Mouse (Mus musculus): ENCODE results near the gene Bag6. TPM values are rescaled to one million over a fixed set of nuclear protein-coding genes. Genes with fewer than 3 reads are reported as not detected.

Gene Bag6
- polyA plus RNA-seq, 1 experiment = 184 TPM

- Histone ChIP-seq H3K27me3 (ENCODE audit: control insufficient read depth, insufficient read depth, low read length) (no peaks in the 10 kb centered on the region), H3K4me1 (ENCODE audit: control insufficient read depth, insufficient read depth, insufficient read length, low read length) (peaks cover 12% of the 10 kb centered on the region), H3K27ac (ENCODE audit: insufficient read depth, low read depth, low read length) (peak overlapping the region; percentile 46), H3K36me3 (ENCODE audit: control insufficient read depth, insufficient read depth, low read length) (no peaks in the 10 kb centered on the region), H3K4me3 (ENCODE audit: low read depth, low read length) (peak overlapping the region; percentile 77)
- TF ChIP-seq CTCF (IDR thresholded peaks at IDR 0.05; ENCODE audit: extremely low read depth, insufficient read length, insufficient replicate concordance, low read depth, low read length) = no peak
- no peak for TF ChIP-seq POLR2A (IDR thresholded peaks at IDR 0.05; ENCODE audit: low read depth, low read length)
- 39% methylated on average over 19 of the region's 19 CpGs for WGBS
Measured at GRCm38 (mm10) chr17:35194844-35195630, 60.1 kb downstream of the Bag6 start.

- 1% methylated on average over 66 of the region's 66 CpGs for WGBS
- TF ChIP-seq CTCF (IDR thresholded peaks at IDR 0.05; ENCODE audit: extremely low read depth, insufficient read length, insufficient replicate concordance, low read depth, low read length) (peak; percentile 83), POLR2A (IDR thresholded peaks at IDR 0.05; ENCODE audit: low read depth, low read length) (no peak)
- H3K4me3 ChIP-seq (ENCODE audit: low read depth, low read length) = peak overlapping the region; percentile 77
- H3K27me3 ChIP-seq (ENCODE audit: control insufficient read depth, insufficient read depth, low read length) = no peaks in the 10 kb centered on the region
- peaks cover 16% of the 10 kb centered on the region for H3K4me1 ChIP-seq (ENCODE audit: control insufficient read depth, insufficient read depth, insufficient read length, low read length)
- H3K27ac ChIP-seq (ENCODE audit: insufficient read depth, low read depth, low read length) = peak overlapping the region; percentile 25
- H3K36me3 ChIP-seq (ENCODE audit: control insufficient read depth, insufficient read depth, low read length) = no peaks in the 10 kb centered on the region
Measured at GRCm38 (mm10) chr17:35195631-35196320, 60.8 kb downstream of the Bag6 start.

GRCm38 (mm10) chr17:35196321-35196641 is 61.3 kb downstream of the Bag6 start:
- Histone ChIP-seq H3K4me3 (ENCODE audit: low read depth, low read length) (peak overlapping the region; percentile 77), H3K4me1 (ENCODE audit: control insufficient read depth, insufficient read depth, insufficient read length, low read length) (peaks cover 16% of the 10 kb centered on the region)
- WGBS = 4% methylated on average over 9 of the region's 9 CpGs

More at GRCm38 (mm10) chr17:35196321-35196641, 61.3 kb downstream of the Bag6 start:
- peak overlapping the region; percentile 25 for H3K27ac ChIP-seq (ENCODE audit: insufficient read depth, low read depth, low read length)
- no peaks in the 10 kb centered on the region for H3K36me3 ChIP-seq (ENCODE audit: control insufficient read depth, insufficient read depth, low read length)
- TF ChIP-seq CTCF (IDR thresholded peaks at IDR 0.05; ENCODE audit: extremely low read depth, insufficient read length, insufficient replicate concordance, low read depth, low read length) (no peak), POLR2A (IDR thresholded peaks at IDR 0.05; ENCODE audit: low read depth, low read length) (no peak)
- no peaks in the 10 kb centered on the region for H3K27me3 ChIP-seq (ENCODE audit: control insufficient read depth, insufficient read depth, low read length)

Other genes starting within 250 kb of the Bag6 start
- gene C2, start 236.9 kb upstream of the Bag6 start, polyA plus RNA-seq (2012; rRNA removed) = 4.3 and 10.6 TPM in 2 replicates
- gene Ehmt2, start 236.7 kb upstream of the Bag6 start, polyA plus RNA-seq (2012; rRNA removed) = 101 and 242 TPM in 2 replicates
- 64.8 and 101 TPM in 2 replicates for gene Slc44a4, start 220.7 kb upstream of the Bag6 start, polyA plus RNA-seq (2012; rRNA removed)
- gene Neu1, start 203.9 kb upstream of the Bag6 start, polyA plus RNA-seq (2012; rRNA removed) = 21.2 and 68.8 TPM in 2 replicates
- gene Hspa1b, start 175.9 kb upstream of the Bag6 start, polyA plus RNA-seq (2012; rRNA removed) = 17.1 and 19.8 TPM in 2 replicates
- not detected in 2 replicates for gene Gm20481, start 165.3 kb upstream of the Bag6 start, polyA plus RNA-seq (2012; rRNA removed)
- 8.9 and 9.3 TPM in 2 replicates for gene Hspa1a, start 163.0 kb upstream of the Bag6 start, polyA plus RNA-seq (2012; rRNA removed)
- gene Hspa1l, start 162.5 kb upstream of the Bag6 start, polyA plus RNA-seq (2012; rRNA removed) = 0.06 and 0.14 TPM in 2 replicates
- 51.7 and 82.1 TPM in 2 replicates for gene Lsm2, start 153.3 kb upstream of the Bag6 start, polyA plus RNA-seq (2012; rRNA removed)
- gene Vars, start 134.2 kb upstream of the Bag6 start, polyA plus RNA-seq (2012; rRNA removed) = 123 and 182 TPM in 2 replicates
- gene Vwa7, start 118.6 kb upstream of the Bag6 start, polyA plus RNA-seq (2012; rRNA removed) = 0.82 and 1.2 TPM in 2 replicates
- 0.87 and 1.0 TPM in 2 replicates for gene Sapcd1, start 107.2 kb upstream of the Bag6 start, polyA plus RNA-seq (2012; rRNA removed)
- 2.2 and 2.3 TPM in 2 replicates for gene Msh5, start 88.4 kb upstream of the Bag6 start, polyA plus RNA-seq (2012; rRNA removed)
- 134 and 219 TPM in 2 replicates for gene Clic1, start 85.2 kb upstream of the Bag6 start, polyA plus RNA-seq (2012; rRNA removed)
- 8.5 and 14.5 TPM in 2 replicates for gene Ddah2, start 76.1 kb upstream of the Bag6 start, polyA plus RNA-seq (2012; rRNA removed)
- 9.3 and 9.9 TPM in 2 replicates for gene Ly6g6c, start 69.8 kb upstream of the Bag6 start, polyA plus RNA-seq (2012; rRNA removed)
- gene Mpig6b, start 69.0 kb upstream of the Bag6 start, polyA plus RNA-seq (2012; rRNA removed) = 0.28 and 0.39 TPM in 2 replicates
- gene Ly6g6e, start 58.3 kb upstream of the Bag6 start, polyA plus RNA-seq (2012; rRNA removed) = 1.3 and 19.4 TPM in 2 replicates
- 7.2 and 10.7 TPM in 2 replicates for gene Ly6g6d, start 57.1 kb upstream of the Bag6 start, polyA plus RNA-seq (2012; rRNA removed)
- gene Ly6g6f, start 49.6 kb upstream of the Bag6 start, polyA plus RNA-seq (2012; rRNA removed) = 1.2 and 3.8 TPM in 2 replicates
- 114 and 183 TPM in 2 replicates for gene Abhd16a, start 45.9 kb upstream of the Bag6 start, polyA plus RNA-seq (2012; rRNA removed)
- gene Ly6g5c, start 26.9 kb upstream of the Bag6 start, polyA plus RNA-seq (2012; rRNA removed) = not detected in 2 replicates
- 0.76 and 1.4 TPM in 2 replicates for gene Ly6g5b, start 19.8 kb upstream of the Bag6 start, polyA plus RNA-seq (2012; rRNA removed)
- gene Gpank1, start 13.7 kb upstream of the Bag6 start, polyA plus RNA-seq (2012; rRNA removed) = 10.5 and 25.3 TPM in 2 replicates
- gene Csnk2b, start 13.1 kb upstream of the Bag6 start, polyA plus RNA-seq (2012; rRNA removed) = 226 and 448 TPM in 2 replicates
- 6.9 and 16.2 TPM in 2 replicates for gene D17H6S53E, start 8.8 kb upstream of the Bag6 start, polyA plus RNA-seq (2012; rRNA removed)
- 0.15 and 0.25 TPM in 2 replicates for gene Apom, start 3.1 kb upstream of the Bag6 start, polyA plus RNA-seq (2012; rRNA removed)
- 177 and 352 TPM in 2 replicates for gene Prrc2a, start 29.7 kb downstream of the Bag6 start, polyA plus RNA-seq (2012; rRNA removed)
- 0.36 and 1.6 TPM in 2 replicates for gene Aif1, start 40.9 kb downstream of the Bag6 start, polyA plus RNA-seq (2012; rRNA removed)
- gene Lst1, start 53.3 kb downstream of the Bag6 start, polyA plus RNA-seq (2012; rRNA removed) = 11.5 and 18.8 TPM in 2 replicates
- gene Ltb, start 59.3 kb downstream of the Bag6 start, polyA plus RNA-seq (2012; rRNA removed) = 26.2 and 32.9 TPM in 2 replicates
- 0.94 and 1.8 TPM in 2 replicates for gene Tnf, start 66.8 kb downstream of the Bag6 start, polyA plus RNA-seq (2012; rRNA removed)
- 0.47 and 0.66 TPM in 2 replicates for gene Lta, start 70.2 kb downstream of the Bag6 start, polyA plus RNA-seq (2012; rRNA removed)
- gene Gm16181, start 85.7 kb downstream of the Bag6 start, polyA plus RNA-seq (2012; rRNA removed) = 0.22 TPM in 1 of 2 replicates, not detected in the other
- gene Atp6v1g2, start 98.5 kb downstream of the Bag6 start, polyA plus RNA-seq (2012; rRNA removed) = 1.0 and 2.8 TPM in 2 replicates
- gene Nfkbil1, start 100.6 kb downstream of the Bag6 start, polyA plus RNA-seq (2012; rRNA removed) = 13.7 and 36.3 TPM in 2 replicates
- 95.6 and 194 TPM in 2 replicates for gene Ddx39b, start 106.6 kb downstream of the Bag6 start, polyA plus RNA-seq (2012; rRNA removed)
- 776 and 1,546 TPM in 2 replicates for gene H2-D1, start 127.6 kb downstream of the Bag6 start, polyA plus RNA-seq (2012; rRNA removed)
- gene H2-Q1, start 185.2 kb downstream of the Bag6 start, polyA plus RNA-seq (2012; rRNA removed) = 36.3 and 83.4 TPM in 2 replicates
- gene H2-Q2, start 207.1 kb downstream of the Bag6 start, polyA plus RNA-seq (2012; rRNA removed) = 554 and 1,052 TPM in 2 replicates
- 60.9 and 159 TPM in 2 replicates for gene H2-Q4, start 244.4 kb downstream of the Bag6 start, polyA plus RNA-seq (2012; rRNA removed)

Data from small intestine, adult 2 months (tissue).